Mouse (Mus musculus) neural tube, embryonic 13.5 days (tissue): ENCODE data around the gene Alpl. TPM values are rescaled to one million over a fixed set of nuclear protein-coding genes. Genes with fewer than 3 reads are reported as not detected.
A peak's percentile ranks its signal among the peaks of the same experiment; 100 is the strongest.

Experiments used
- ATAC-seq: fragments of 200-750 bp; cut with Nextera tagmentation; 2 replicates; pipeline ENCODE4 v1.8.0; 2017; ENCODE audit warnings: low read depth, mild to moderate bottlenecking, moderate TSS enrichment, moderate library complexity
- H3K27ac ChIP-seq: fragments of 300-500 bp; sonication (generic); replicated peaks from 2 replicates; pipeline ENCODE4 v1.5.1; 2015; ENCODE audit warnings: moderate library complexity, mild to moderate bottlenecking, inconsistent platforms
- H3K27me3 ChIP-seq: fragments of 300-500 bp; sonication (generic); 2 replicates; pipeline ENCODE4 v1.6.1; 2015; ENCODE audit warnings: mild to moderate bottlenecking, inconsistent platforms
- H3K36me3 ChIP-seq: fragments of 300-500 bp; sonication (generic); 2 replicates; pipeline ENCODE4 v1.6.1; 2015; ENCODE audit warnings: mild to moderate bottlenecking, inconsistent platforms
- H3K4me1 ChIP-seq: fragments of 300-500 bp; sonication (generic); replicated peaks from 2 replicates; pipeline ENCODE4 v1.6.1; 2015; ENCODE audit warnings: inconsistent platforms
- H3K4me2 ChIP-seq: fragments of 300-500 bp; sonication (generic); 2 replicates; pipeline ENCODE4 v1.6.1; 2015; ENCODE audit warnings: inconsistent platforms, mild to moderate bottlenecking, moderate library complexity
- H3K4me3 ChIP-seq: fragments of 300-500 bp; sonication (generic); 2 replicates; pipeline ENCODE4 v1.5.1; 2015; ENCODE audit warnings: mild to moderate bottlenecking, inconsistent platforms
- H3K9ac ChIP-seq: fragments of 300-500 bp; sonication (generic); 2 replicates; pipeline ENCODE4 v1.6.1; 2015; ENCODE audit warnings: moderate library complexity, mild to moderate bottlenecking, inconsistent platforms
- H3K9me3 ChIP-seq: fragments of 300-500 bp; sonication (generic); 2 replicates; pipeline ENCODE4 v1.6.1; 2016; ENCODE audit warnings: inconsistent platforms
- WGBS: fragments of 180-500 bp; shearing (Covaris S2); methylation state at CpG from one replicate; pipeline ENCODE4 v1.1.7; 2015; 5-methylcytosine and 5-hydroxymethylcytosine counted together
- polyA plus RNA-seq: library from polyadenylated mRNA; unstranded; fragments of >200 nt; fragmentation: Nextera tagmentation; extraction: Ambion mirVana; gene quantifications from 2 replicates; pipeline ENCODE4 v1.2.1, GENCODE M21; 2015

The Alpl gene
- polyA plus RNA-seq, 1 experiment from 2014 or later: 7.7 TPM

- H3K27me3 ChIP-seq: peaks cover 21% of the 10 kb centered on the region
- WGBS: 21% methylated on average over 3 of the region's 3 CpGs
Observed at GRCm38 (mm10) chr4:137730134-137730533, 66.0 kb downstream of the Alpl start.

GRCm38 (mm10) chr4:137729155-137729855 lies 66.9 kb downstream of the Alpl start:
- Histone ChIP-seq H3K27ac (no peak overlapping the region), H3K27me3 (peaks cover 22% of the 10 kb centered on the region), H3K9me3 (no peaks in the 10 kb centered on the region), H3K36me3 (no peaks in the 10 kb centered on the region), H3K4me1 (peaks cover 34% of the 10 kb centered on the region), H3K4me3 (peak overlapping the region; percentile 35), H3K9ac (peak overlapping the region; percentile 58), H3K4me2 (peak overlapping the region; percentile 64)
- peak; percentile 30; the same call in 1 of the 2 replicates for ATAC-seq
- 16% methylated on average over 24 of the region's 24 CpGs for WGBS

More at GRCm38 (mm10) chr4:137730134-137730533, 66.0 kb downstream of the Alpl start:
- Histone ChIP-seq H3K4me3 (no peak overlapping the region), H3K9me3 (no peaks in the 10 kb centered on the region), H3K36me3 (no peaks in the 10 kb centered on the region), H3K4me1 (peaks cover 34% of the 10 kb centered on the region), H3K27ac (no peak overlapping the region), H3K9ac (no peak overlapping the region), H3K4me2 (no peak overlapping the region)
- peak; percentile 55 for ATAC-seq

GRCm38 (mm10) chr4:137728399-137729154 lies 67.6 kb downstream of the Alpl start:
- Histone ChIP-seq H3K9me3 (no peaks in the 10 kb centered on the region), H3K4me2 (peak overlapping the region; percentile 64), H3K4me1 (peaks cover 42% of the 10 kb centered on the region), H3K27ac (peak overlapping the region; percentile 38; the same call in 1 of the 2 replicates), H3K36me3 (no peaks in the 10 kb centered on the region), H3K9ac (peak overlapping the region; percentile 58), H3K4me3 (peak overlapping the region; percentile 35), H3K27me3 (peaks cover 30% of the 10 kb centered on the region)
- ATAC-seq: peak; percentile 13
- WGBS: 7% methylated on average over 16 of the region's 17 CpGs

- H3K27me3 ChIP-seq: peaks cover 36% of the 10 kb centered on the region
- H3K9me3 ChIP-seq: no peaks in the 10 kb centered on the region
- H3K4me1 ChIP-seq: peaks cover 49% of the 10 kb centered on the region
- peak overlapping the region; percentile 47 for H3K9ac ChIP-seq
- no peaks in the 10 kb centered on the region for H3K36me3 ChIP-seq
- 7% methylated on average over 17 of the region's 18 CpGs for WGBS
- no peak overlapping the region for H3K4me3 ChIP-seq
- peak; percentile 36 for ATAC-seq
- 0 out of 2 replicates have a peak overlapping the region, but pooled peaks have one; percentile 9 for H3K27ac ChIP-seq
- peak overlapping the region; percentile 64 for H3K4me2 ChIP-seq
Observed at GRCm38 (mm10) chr4:137727506-137728187, 68.5 kb downstream of the Alpl start.

GRCm38 (mm10) chr4:137726739-137727505 lies 69.3 kb downstream of the Alpl start:
- no peaks in the 10 kb centered on the region for H3K36me3 ChIP-seq
- 0 out of 2 replicates have a peak overlapping the region, but pooled peaks have one; percentile 9 for H3K27ac ChIP-seq
- no peak overlapping the region for H3K4me3 ChIP-seq
- no peak for ATAC-seq
- peak overlapping the region; percentile 47 for H3K9ac ChIP-seq
- H3K27me3 ChIP-seq: peaks cover 36% of the 10 kb centered on the region
- H3K9me3 ChIP-seq: no peaks in the 10 kb centered on the region
- H3K4me1 ChIP-seq: peaks cover 49% of the 10 kb centered on the region
- peak overlapping the region; percentile 64 for H3K4me2 ChIP-seq
- 80% methylated on average over 18 of the region's 18 CpGs for WGBS

- Histone ChIP-seq H3K4me3 (no peak overlapping the region), H3K4me1 (peaks cover 49% of the 10 kb centered on the region), H3K27me3 (peaks cover 36% of the 10 kb centered on the region), H3K36me3 (no peaks in the 10 kb centered on the region), H3K9ac (no peak overlapping the region), H3K4me2 (no peak overlapping the region), H3K9me3 (no peaks in the 10 kb centered on the region), H3K27ac (no peak overlapping the region)
- 76% methylated on average over 13 of the region's 13 CpGs for WGBS
- no peak for ATAC-seq
Observed at GRCm38 (mm10) chr4:137725541-137726145, 70.5 kb downstream of the Alpl start.

GRCm38 (mm10) chr4:137724766-137725165 lies 71.4 kb downstream of the Alpl start:
- WGBS: 43% methylated on average over 8 of the region's 8 CpGs
- Histone ChIP-seq H3K4me2 (no peak overlapping the region), H3K27me3 (peaks cover 36% of the 10 kb centered on the region), H3K4me3 (no peak overlapping the region), H3K27ac (no peak overlapping the region), H3K9me3 (no peaks in the 10 kb centered on the region), H3K36me3 (no peaks in the 10 kb centered on the region), H3K9ac (no peak overlapping the region), H3K4me1 (peaks cover 48% of the 10 kb centered on the region)
- no peak for ATAC-seq

GRCm38 (mm10) chr4:137724212-137724611 lies 72.0 kb downstream of the Alpl start:
- ATAC-seq: no peak
- Histone ChIP-seq H3K27ac (no peak overlapping the region), H3K36me3 (no peaks in the 10 kb centered on the region), H3K4me3 (no peak overlapping the region), H3K9ac (peak overlapping the region; percentile 38; the same call in 1 of the 2 replicates), H3K4me1 (peaks cover 48% of the 10 kb centered on the region), H3K27me3 (peaks cover 33% of the 10 kb centered on the region), H3K9me3 (no peaks in the 10 kb centered on the region), H3K4me2 (no peak overlapping the region)
- WGBS: 51% methylated on average over 11 of the region's 11 CpGs

- Histone ChIP-seq H3K4me3 (no peak overlapping the region), H3K9me3 (no peaks in the 10 kb centered on the region), H3K9ac (peak overlapping the region; percentile 38), H3K4me1 (peaks cover 48% of the 10 kb centered on the region), H3K27ac (no peak overlapping the region), H3K27me3 (peaks cover 27% of the 10 kb centered on the region), H3K36me3 (no peaks in the 10 kb centered on the region), H3K4me2 (peak overlapping the region; percentile 34)
- 35% methylated on average over 25 of the region's 25 CpGs for WGBS
- ATAC-seq: no peak
Observed at GRCm38 (mm10) chr4:137723527-137723926, 72.7 kb downstream of the Alpl start.

- Histone ChIP-seq H3K27ac (no peak overlapping the region), H3K4me2 (peak overlapping the region; percentile 34; the same call in 1 of the 2 replicates), H3K9me3 (no peaks in the 10 kb centered on the region), H3K27me3 (peaks cover 20% of the 10 kb centered on the region), H3K4me1 (peaks cover 43% of the 10 kb centered on the region), H3K4me3 (no peak overlapping the region), H3K9ac (peak overlapping the region; percentile 0; the same call in 1 of the 2 replicates), H3K36me3 (no peaks in the 10 kb centered on the region)
- WGBS: 33% methylated on average over 12 of the region's 12 CpGs
- peak; percentile 20; the same call in 1 of the 2 replicates for ATAC-seq
Observed at GRCm38 (mm10) chr4:137722692-137723427, 73.3 kb downstream of the Alpl start.
